Mouse (Mus musculus): Measurements from ENCODE around the gene Ifit1bl1. TPM values are rescaled to one million over a fixed set of nuclear protein-coding genes. Genes with fewer than 3 reads are reported as not detected.
"Not testable (repeated sequence)": the region's sequence is repeated elsewhere in the genome, so short reads cannot be mapped to it uniquely, and the experiment has no call there.

The Ifit1bl1 gene
- polyA plus RNA-seq, 1 experiment, result 0.87 TPM

DNA sequence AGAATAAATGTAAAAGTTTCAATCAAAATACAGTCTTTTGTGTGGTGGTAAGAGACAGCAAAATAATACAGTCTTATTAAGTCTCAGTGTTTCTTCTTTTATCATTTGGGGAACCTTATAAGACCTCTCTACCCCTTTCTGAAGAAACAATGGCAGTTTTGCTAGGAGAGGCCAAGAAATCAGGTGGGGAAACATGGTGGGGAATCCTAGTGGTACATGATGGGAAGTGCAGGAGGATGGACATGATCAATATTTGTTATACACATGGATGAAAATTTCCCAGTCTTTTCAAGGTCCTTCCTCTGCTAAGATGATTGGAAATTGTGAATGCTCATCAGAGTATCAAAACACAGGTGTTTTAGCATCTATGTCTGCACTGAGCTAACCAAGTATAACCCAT lies 12.8 kb downstream of the Ifit1bl1 start:
- DNase-seq (ENCODE audit: low spot score), result no peak

DNA sequence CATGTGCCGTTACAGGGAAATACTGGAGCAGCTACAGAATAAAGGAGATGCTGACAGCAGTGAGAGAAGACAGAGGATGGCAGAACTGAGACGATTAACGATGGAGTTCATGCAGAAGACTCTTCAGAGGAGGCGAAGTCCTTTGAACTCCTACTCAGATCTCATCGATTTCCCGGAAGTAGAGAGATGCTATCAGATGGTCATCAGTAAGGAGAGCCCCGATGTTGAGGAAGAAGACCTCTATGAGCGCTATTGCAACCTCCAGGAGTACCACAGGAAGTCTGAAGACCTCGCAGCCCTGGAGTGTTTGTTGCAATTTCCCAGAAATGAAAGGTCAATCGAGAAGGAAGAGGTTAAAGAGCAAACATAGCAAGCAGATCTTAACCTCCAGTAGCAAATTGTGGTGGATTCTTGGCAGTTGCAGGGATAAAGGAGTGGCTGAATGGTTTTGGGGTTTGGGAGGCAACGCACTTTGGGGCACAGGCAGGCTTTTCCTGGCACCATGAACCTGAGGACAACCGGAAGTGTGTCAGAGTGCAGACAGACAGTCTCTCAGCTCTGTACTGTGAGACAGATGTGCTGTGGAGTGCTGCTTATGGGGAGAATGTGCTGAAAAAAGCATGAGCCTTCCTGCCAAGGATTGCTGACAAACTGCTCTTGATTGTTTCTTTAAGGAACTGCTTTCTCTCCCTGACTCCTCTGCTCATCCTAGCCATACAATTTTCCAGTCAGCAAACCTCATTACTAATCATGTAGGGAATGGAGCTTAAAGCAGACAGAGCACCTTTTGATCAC lies 13.7 kb downstream of the Ifit1bl1 start:
- DNase-seq (ENCODE audit: low spot score), result not testable (repeated sequence)

DNA sequence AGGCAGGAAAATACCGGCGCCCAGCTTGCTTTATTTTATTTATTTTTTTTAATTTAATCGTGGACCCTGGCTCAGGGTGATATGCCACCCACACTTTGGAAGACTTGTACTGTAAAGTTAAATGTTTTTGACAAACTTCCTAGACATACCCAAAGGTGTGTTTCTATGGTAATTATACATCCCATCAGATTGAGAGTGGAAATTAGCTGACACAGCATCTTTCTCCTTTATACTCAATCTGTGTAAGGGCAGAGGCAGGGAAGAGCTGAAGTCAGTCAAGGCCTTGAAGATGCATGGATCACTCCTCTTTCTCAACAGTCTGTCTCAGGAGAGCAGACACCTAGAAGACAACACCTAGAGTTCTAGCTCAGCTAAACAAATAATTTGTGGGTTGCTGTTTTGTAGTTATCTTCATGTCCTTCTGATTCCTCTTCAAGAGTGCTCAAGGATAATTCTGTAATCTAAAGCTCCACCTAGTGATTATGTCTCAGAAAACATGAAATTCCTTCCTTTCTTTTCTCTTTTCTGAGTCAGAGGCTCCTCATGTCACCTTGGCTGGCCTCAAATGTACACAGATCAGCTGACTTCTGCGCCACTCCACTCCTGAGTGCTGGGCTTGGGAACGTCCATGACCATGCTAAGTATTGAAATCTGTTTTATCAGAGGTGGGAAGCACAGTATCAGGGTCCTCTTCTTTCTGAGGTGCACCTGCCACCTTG lies 15.9 kb downstream of the Ifit1bl1 start:
- not testable (repeated sequence) for DNase-seq (ENCODE audit: low spot score)

DNA sequence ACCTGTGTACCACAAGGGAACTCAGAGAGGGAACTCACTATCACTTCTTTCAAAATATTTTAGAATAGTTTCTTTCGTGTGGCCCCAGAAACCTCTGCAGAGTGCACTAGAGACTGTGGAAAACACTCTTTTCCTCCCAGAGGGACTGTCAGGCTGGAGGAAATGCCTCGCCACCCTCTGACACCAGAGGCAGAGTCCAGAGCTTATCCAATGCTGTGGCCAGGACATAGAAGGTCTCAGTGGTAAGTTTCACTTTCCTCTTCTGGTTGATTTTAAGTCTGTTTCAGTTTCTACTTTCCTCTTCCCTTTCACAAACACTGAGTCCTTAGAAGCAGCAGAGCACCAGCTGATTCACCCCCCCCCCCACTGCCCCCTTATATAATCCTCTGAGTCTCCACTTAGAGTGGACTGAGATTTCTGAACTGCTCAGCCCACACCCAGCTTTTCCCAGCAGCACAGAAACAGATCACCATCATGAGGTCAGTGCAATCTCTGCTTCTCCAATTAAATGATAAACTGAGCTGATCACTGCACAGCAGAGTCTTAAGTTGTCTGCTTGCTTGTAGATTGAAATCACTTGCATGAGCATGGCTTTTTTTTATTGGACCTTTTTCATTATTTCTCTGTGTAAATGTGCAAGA lies 18.5 kb downstream of the Ifit1bl1 start, which contains the start of gene Ifit3:
Gene Ifit3, plus strand, starts transcription at position 406 of the 641 bp plus-strand sequence.
- not testable (repeated sequence) for DNase-seq (ENCODE audit: low spot score)

DNA sequence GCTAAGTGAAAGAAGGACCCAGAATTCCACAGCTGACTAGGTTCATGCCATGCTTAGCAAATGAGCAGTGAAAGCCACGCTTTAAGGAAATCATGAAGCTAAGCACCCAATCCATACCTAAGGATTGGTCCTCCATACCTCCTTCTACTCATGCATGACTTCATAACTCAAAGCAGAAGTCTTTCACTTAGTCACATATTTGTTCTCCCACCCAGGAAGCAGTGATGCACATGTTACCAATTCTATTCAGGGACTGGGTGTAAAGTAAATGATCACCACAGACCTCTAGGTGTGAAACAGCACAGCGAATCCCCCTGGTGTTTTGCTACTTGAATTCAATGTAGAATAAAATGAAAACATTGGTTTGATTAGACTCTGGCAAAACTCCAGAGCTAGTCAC lies 19.1 kb downstream of the Ifit1bl1 start:
- DNase-seq (ENCODE audit: low spot score), result not testable (repeated sequence)

DNA sequence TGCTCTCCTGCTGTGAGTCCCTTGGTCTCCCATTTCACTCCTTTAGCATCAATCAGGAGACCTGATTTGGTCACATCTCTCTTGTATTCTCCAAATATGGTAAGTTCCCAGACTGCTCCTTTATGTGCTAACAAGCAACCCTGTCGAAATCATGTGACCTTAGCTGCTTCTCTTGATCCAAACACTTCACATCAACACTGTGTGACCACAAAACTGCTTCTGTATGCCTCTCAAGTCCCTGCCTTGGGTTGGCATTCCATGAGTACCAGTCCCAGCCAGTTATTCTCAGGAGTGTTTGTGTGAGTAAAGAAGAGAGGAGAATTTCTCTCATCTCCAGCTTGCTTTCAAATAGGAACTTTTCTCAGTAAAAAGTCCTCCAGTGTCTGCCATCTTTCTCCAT lies 24.6 kb downstream of the Ifit1bl1 start:
- no peak for DNase-seq (ENCODE audit: low spot score)

DNA sequence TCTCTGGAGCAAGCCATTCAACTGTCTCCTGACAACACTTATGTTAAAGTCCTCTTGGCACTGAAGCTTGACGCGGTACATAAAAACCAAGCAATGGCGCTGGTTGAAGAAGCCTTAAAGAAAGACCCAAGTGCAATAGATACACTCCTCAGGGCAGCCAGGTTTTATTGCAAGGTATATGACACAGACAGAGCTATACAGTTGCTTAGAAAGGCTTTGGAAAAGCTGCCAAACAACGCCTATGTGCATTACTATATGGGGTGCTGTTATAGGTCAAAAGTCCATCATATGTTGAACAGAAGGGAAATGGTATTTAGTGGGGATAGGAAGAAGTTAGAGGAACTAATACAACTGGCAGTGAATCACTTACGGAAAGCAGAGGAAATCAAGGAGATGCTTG lies 28.1 kb downstream of the Ifit1bl1 start:
- DNase-seq (ENCODE audit: low spot score), result no peak

DNA sequence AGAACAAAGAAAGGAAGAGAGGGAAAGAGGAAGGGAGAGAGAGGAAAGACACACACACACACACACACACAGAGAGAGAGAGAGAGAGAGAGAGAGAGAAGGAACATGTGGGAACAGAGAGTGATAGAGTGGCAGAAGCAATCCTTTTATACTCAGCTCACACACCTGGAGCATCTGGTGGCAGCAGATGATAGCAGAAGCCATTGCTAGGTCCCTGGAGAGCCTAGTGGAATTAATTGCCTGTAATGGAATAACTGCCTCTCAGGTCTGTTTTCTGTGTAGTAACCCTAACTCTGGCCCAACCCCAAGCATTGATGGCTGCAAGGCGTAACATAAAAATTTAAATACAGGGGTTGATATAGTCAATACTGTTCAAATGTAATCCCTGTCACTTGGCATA lies 30.7 kb downstream of the Ifit1bl1 start:
- DNase-seq (ENCODE audit: low spot score), result no peak

DNA sequence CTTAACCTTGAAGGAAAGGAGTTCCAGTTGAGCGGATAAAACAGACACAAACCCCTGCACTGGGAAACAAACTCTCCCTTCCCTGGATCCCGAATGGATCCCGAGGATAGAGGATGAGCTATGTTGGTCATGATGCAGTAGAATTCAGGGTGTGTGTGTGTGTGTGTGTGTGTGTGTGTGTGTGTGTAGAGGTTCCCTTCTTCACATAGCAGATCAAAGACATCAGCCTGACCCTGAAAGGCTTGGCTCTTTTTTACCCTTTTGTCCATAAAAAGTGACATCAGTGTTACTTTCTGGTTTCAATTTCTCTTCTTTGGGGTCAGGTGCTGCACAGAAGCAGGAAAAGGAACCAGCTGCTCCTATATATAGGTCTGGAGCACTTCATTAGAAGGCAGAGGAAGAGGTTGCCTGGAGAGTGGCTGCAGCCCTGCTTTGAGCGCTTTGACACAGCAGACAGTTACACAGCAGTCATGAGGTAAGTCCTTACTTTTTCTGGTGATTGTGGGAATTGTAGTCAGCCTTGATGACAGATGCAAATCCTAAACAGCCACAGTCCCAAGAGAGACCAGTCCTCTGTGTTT lies 31.8 kb downstream of the Ifit1bl1 start:
- DNase-seq (ENCODE audit: low spot score), result no peak

DNA sequence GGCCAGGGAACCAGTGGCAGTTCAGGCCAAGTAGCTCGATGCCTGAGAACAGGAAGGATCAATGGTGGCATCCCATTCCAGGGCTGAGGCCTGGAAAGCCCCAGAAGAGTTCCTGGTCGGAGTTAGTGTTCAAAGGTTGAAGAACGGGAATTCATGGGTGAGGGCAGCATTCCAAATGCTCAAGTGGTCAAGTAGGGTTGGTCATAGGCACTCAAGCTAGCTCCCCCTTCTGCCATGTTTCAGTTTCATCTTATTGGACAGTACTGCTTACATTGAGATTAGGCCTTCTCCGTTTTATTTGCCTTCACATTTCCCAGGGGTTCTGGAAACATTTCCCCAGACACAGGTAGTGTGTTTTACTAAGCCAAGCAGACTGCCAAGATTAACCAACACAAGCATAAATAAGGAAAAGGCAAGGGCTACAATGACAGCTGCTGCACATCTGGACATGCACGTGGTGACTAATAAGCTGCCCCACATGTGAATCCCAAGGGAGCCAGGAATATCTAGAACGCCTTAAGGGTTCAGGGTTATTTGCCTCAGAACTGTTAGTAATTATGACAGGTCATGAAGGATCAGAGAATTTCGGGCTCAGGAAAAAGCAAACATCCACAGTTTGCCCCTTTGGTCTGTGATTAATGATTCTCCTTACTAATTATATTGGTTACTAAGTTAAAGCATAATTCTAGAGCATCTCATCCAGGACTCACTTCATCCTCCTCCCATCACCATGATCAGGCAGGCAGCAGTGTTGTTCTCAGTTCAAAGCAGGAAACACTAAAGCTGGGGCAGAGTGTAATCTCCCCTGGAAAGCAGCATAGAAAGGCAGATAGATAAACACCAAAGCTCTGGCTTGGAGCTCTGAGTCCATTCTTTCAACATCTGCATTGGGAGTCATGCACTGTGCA lies 32.5 kb downstream of the Ifit1bl1 start:
- DNase-seq (ENCODE audit: low spot score), result no peak

DNA sequence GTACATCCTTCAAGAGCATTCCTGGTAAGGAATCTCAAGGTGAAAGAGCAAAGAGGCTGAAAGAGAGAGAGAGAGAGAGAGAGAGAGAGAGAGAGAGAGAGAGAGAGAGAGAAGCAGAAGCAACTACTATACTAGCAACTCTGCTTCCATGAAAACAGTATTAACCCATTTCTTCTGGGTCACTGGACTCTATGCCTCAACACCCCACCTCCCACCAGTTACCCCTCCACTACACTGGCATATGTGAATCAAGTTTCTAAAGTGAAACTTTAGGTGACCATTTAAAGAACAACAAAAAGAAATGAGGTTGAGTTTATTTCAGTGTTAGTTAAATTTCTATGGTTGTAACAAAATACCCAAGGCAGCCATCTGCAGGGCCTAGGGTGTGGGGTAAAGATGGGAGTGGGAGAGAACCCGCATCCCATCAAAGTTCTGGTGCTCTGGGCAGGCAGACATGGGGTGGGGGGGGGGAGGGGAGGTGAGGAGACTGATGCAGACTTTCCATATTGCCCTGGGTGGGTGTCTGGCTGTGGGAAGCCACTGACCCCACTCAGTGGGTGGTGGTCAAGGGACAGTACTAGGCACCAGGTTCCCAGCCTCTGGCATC lies 35.5 kb downstream of the Ifit1bl1 start:
- no peak for DNase-seq (ENCODE audit: low spot score)

DNA sequence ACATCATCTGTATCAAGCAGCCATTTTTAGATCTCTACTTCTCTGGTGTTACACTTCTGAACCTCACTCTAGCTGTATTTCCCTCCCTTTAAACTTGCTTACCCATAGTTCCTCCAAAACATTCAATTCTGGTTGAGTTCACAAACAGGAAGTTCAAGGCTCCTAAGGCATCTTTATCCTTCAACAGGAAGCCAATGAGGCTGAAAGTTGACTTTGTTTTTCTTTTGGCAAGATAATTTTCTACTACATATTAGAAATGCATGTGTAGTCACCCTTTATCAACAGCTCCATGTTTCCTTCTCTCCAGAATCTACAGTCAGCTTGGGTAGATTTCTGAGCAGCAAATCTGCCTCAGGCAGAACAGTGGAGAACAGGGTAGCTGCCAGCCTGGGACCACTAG lies 39.2 kb downstream of the Ifit1bl1 start:
- DNase-seq (ENCODE audit: low spot score), result no peak

DNA sequence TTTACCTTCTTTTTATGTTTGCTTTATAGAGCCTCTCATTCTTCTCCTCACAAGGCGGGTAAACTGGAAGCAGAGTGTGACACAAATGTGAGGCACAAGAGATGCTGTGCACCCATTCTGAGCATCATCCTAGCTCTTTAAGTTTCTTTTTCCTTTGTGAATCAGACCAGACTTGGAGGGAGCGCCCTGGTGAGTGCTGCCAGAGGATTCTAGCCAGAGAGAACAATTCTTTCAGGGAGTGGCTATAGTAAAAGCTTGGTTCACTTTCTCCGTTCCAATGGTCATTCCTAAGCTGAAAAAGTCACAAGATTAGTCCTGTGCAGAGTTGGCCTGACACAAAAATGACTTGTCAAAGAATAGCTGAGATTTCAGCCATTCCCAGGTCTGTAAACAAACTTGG lies 45.1 kb downstream of the Ifit1bl1 start:
- DNase-seq (ENCODE audit: low spot score), result no peak

DNA sequence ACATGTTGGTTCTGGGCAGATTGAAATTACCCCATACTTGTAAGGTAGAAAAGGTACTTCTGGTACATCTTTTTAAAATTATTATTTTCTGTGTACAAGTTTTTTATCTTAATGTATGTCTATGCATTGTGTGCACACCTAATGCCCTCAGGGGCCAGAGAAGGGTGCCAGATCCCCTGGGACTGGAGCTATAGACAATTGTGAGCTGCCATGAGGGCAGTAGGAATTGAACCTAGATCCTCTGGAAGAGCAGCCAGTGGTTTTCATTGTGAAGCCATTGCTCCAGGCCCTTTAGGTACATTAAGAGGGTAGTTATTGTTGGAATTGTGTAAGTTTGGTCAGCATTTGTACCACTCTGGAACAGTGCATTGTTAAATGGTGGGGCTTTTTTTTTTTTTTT lies 47.7 kb downstream of the Ifit1bl1 start:
- no peak for DNase-seq (ENCODE audit: low spot score)

DNA sequence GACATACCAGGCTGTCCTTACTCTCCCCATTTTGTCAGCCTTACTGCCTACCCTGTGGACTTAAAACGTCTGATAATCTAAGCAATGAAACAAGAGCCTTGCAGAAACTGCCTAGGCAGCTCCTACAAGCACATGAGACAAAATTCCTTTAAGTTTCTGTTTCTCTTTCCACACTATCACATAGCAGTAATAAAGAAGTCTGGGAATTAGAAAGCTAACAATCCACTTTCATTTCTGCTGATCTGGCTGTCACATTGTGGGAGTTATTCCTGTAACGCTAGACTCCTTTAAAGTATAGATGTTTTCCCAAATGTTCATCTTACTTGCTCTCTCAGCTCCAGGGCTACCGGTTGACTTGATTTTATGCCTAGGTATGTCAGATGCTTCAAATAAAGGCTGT lies 48.2 kb downstream of the Ifit1bl1 start:
- DNase-seq (ENCODE audit: low spot score), result no peak

DNA sequence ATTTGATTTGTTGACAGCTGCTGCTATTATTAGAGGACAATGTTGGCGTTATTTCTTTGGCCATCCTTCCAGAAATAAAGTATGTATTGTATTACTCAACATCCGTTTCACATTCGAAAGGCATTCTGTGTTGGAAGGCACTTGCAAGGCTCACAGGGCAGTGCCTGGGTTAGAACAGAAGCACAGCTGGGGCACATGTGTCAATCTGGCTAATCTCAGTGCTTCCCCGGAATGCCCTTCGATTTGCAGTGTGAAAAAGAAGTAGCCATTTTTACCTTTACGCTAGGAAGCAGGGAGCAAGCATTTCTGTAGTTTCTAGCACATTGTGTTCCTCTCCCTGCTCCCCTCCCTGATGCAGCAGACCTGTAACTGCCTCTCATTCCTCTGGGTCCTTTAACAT lies 48.7 kb downstream of the Ifit1bl1 start:
- DNase-seq (ENCODE audit: low spot score), result no peak

DNA sequence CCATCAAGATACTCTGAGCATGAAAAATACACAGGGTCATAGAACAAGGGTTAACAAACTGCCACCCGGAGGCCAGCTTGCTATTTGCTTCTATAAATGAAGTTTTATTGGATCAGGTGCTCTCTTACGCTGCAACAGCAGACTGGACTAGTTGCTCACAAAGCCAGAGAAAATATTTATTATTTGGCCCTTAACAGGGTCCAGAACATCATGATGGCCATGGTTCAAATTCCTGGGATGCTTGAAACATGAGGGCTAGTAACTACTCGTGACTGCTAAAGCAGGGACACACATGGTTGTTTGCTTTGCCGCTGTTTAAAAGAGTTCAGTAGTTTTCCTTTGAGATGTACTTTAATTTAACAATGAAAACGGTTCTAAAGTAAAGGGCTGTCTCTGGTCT lies 49.8 kb downstream of the Ifit1bl1 start:
- DNase-seq (ENCODE audit: low spot score), result no peak

DNA sequence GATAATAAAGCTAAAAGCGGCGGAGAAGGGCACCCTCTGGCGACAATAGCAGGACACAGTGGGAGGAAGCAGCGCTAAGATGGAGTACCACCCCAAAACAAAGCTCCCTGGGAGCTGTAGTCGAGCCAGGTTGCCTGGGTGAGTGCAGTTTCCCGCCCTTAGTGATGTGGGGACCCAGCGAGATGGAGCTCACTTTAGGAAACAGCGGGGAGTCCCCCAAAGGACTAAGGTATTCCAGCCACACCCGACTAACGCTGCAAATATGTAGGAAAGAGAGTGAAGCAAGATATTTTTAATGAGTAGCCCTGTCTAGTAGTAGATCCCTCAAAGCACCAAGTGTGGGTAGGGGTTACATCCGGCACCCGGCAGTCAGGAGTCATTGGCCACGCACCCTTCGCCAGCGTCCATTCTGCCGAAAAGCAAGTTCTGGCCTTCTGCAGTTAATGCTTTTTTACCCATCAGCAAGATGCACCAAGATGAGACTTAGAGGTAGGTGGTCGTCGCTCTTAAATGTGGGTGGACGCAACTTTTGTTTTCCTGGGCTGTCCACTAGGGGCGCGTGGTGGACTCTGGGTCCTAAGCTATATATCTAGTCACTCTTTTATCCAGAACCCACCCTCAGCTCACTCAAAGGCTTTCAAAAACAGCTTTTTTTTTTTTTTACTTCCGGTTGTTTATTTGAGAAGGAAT lies 51.1 kb downstream of the Ifit1bl1 start, which contains the start of gene Ifit2:
Gene Ifit2, plus strand, starts transcription at position 161 of the 690 bp plus-strand sequence.
- DNase-seq (ENCODE audit: low spot score), result no peak

DNA sequence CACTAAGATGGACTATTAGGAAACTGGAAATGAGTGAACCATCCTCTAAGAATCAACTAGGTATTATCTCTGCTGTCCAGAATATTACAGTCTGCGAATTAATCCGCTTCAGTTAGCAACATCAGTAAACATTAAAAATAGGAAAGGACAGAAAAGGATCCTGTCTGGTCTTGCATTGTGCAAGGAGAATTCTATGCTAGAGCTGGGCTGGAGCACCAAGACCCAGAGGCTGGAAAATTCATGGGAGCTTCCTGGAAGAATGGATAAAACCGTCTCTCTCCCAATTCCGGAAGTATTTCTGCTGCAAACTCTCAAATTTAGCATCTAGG lies 51.6 kb downstream of the Ifit1bl1 start:
- no peak for DNase-seq (ENCODE audit: low spot score)

DNA sequence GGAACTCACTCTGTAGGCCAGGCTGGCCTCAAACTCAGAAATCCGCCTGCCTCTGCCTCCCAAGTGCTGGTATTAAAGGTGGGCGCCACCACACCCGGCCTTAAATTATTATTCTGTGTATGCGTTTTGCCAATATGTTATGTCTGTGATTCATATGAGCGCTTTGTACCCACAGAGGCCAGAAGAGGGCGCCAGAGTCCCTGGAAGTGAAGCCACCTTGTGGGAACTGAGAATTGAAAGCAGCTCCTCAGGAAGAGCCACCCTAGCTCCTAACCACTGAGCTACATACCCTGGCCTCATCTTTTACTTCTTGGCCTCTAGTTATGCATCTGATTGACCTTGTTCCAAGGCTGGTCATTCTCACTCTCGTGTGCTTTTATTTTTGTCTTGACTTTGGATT lies 53.8 kb downstream of the Ifit1bl1 start:
- DNase-seq (ENCODE audit: low spot score), result peak; percentile 45

Measured in urinary bladder, adult 2 months (tissue).